Mouse (Mus musculus) spleen, adult 2 months (tissue): ENCODE measurements around the gene Apba3.

Experiments used
- CTCF ChIP-seq: fragments of 200-500 bp; IDR thresholded peaks from 2 replicates; pipeline ENCODE4 v1.5.1; 2011; ENCODE audit warnings: mild to moderate bottlenecking, inconsistent platforms; ENCODE audit not compliant: insufficient read depth, insufficient read length, insufficient replicate concordance; ENCODE audit errors: extremely low read depth
- POLR2A ChIP-seq: fragments of 200-500 bp; IDR thresholded peaks from 2 replicates; pipeline ENCODE4 v1.6.1; 2011; ENCODE audit warnings: low read depth, low read length, inconsistent platforms

- TF ChIP-seq POLR2A (no peak), CTCF (peak; percentile 38; the same call in 1 of the 2 replicates)
These were observed 49.7 kb downstream of the Apba3 start for GRCm38 (mm10) chr10:81316338-81317060.
